Mouse (Mus musculus): ENCODE data around the gene Arhgap19.

Gene Arhgap19

GRCm38 (mm10) chr19:41743396-41743795 lies 58.5 kb downstream of the Arhgap19 start, which contains the start of gene Slit1:
Gene Slit1, minus strand, starts transcription at chr19:41743665.
- DNase-seq (ENCODE audit: low read depth, low spot score), result no peak

- DNase-seq (ENCODE audit: low read depth, low spot score), result no peak
Measured at GRCm38 (mm10) chr19:41738896-41739295, 63.0 kb downstream of the Arhgap19 start.

DNA sequence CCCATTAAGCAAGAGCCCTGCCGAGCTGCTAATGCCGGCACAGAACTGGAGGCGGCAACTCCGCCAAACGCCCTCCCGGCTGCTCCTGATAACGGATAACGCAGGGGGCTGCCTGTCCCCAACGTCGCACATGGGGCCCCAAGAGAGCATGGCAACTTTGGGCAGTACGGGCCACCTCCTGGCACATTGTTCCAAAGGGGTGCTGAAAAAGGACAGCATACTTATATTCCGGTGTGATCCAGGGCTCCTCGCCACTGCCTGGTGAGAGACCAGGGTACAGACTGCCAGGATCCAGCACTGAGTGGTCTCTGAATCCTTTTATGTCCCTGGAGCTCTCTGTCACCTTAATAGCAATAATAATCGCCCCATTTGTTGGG lies 63.4 kb downstream of the Arhgap19 start:
- no peak for DNase-seq (ENCODE audit: low read depth, low spot score)

GRCm38 (mm10) chr19:41737657-41738428 lies 64.0 kb downstream of the Arhgap19 start:
- DNase-seq (ENCODE audit: low read depth, low spot score), result no peak

- DNase-seq (ENCODE audit: low read depth, low spot score), result no peak
Measured at GRCm38 (mm10) chr19:41734685-41735084, 67.2 kb downstream of the Arhgap19 start.

- DNase-seq (ENCODE audit: low read depth, low spot score), result no peak
Measured at GRCm38 (mm10) chr19:41725491-41725890, 76.4 kb downstream of the Arhgap19 start.

GRCm38 (mm10) chr19:41724831-41725470 lies 76.9 kb downstream of the Arhgap19 start:
- DNase-seq (ENCODE audit: low read depth, low spot score), result no peak

- no peak for DNase-seq (ENCODE audit: low read depth, low spot score)
Measured at GRCm38 (mm10) chr19:41723337-41723736, 78.5 kb downstream of the Arhgap19 start.

DNA sequence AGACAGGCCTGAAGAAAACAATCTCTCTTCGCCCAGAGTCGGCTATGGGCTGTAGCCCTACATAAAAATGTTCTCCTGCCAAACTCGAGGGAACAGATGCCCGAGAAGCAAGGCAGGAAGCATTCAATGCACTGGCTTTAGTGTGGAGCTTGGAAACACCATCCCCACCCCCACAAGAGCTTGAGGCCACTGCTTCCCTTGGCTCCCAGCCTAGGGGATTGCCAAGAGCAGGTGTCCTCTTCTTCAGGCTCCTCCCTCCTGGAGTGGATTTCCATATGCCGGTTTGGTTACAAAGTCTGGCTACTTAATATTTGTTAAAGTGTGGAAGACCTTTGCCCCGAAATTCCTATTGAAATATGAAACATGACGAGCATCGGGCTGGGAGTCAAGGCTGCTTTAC lies 82.4 kb downstream of the Arhgap19 start:
- no peak for DNase-seq (ENCODE audit: low read depth, low spot score)
